Mouse (Mus musculus): ENCODE measurements around the gene BC053393.
"Not testable (repeated sequence)": the region's sequence is repeated elsewhere in the genome, so short reads cannot be mapped to it uniquely, and the experiment has no call there.

GRCm38 (mm10) chr11:46635516-46635915 is 64.2 kb downstream of the BC053393 start:
- not testable (repeated sequence) for TF ChIP-seq POLR2A, CTCF (IDR thresholded peaks at IDR 0.05; ENCODE audit: extremely low read depth, insufficient read depth, low read length)

All from cortical plate, adult 2 months (tissue).